Mouse (Mus musculus): ENCODE data around the gene Sumo1.

DNA sequence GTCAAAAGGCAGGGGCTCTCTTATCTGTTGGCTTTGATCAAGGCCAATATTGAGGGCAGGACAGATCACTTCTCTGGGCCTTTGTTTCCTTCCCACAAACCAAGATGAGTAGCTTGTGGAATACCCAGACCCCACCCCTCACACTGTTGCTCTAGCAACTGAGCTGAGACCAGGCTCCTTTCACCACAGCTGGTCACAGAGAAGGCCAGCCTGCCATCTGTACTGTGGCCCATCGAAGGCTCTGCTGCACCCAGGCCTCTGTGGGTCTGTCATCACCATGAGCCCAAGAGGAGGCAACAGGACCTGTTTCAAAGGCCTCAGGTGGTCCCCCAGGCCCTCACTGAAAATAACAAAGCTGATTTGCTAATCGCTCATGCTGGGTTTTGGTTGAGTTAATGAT lies 55.6 kb downstream of the Sumo1 start:
- TF ChIP-seq CTCF (IDR thresholded peaks at IDR 0.05; ENCODE audit: control insufficient read depth, insufficient read depth, insufficient read length) (no peak), FOSL1 (IDR thresholded peaks at IDR 0.05; ENCODE audit: insufficient read depth, low read length, poor library complexity, severe bottlenecking) (no peak), MYOG (IDR thresholded peaks at IDR 0.05; ENCODE audit: control insufficient read depth, extremely low read depth, insufficient read length) (no peak), CEBPB (IDR thresholded peaks at IDR 0.05; ENCODE audit: low read depth) (no peak), MAX (IDR thresholded peaks at IDR 0.05) (no peak), MYOD1 (IDR thresholded peaks at IDR 0.05; ENCODE audit: control insufficient read depth, insufficient read length, low read depth) (no peak), USF1 (IDR thresholded peaks at IDR 0.05; ENCODE audit: low read depth) (no peak)

All from C2C12 (cell line).